Mouse (Mus musculus) limb, embryonic 10.5 days (tissue): Measurements from ENCODE around the gene Numbl. TPM values are rescaled to one million over a fixed set of nuclear protein-coding genes. Genes with fewer than 3 reads are reported as not detected.

Experiments
- DNase-seq: peaks from one replicate; pipeline ENCODE4 v3.0.0-alpha.2; 2017; ENCODE audit warnings: low spot score
- H3K27ac ChIP-seq: fragments of 300-500 bp; sonication (generic); 2 replicates; pipeline ENCODE4 v1.5.1; 2016; ENCODE audit warnings: mild to moderate bottlenecking
- H3K27me3 ChIP-seq: fragments of 300-500 bp; sonication (generic); 2 replicates; pipeline ENCODE4 v1.6.1; 2016; ENCODE audit warnings: low read depth, mild to moderate bottlenecking; ENCODE audit not compliant: poor library complexity, severe bottlenecking
- H3K36me3 ChIP-seq: fragments of 300-500 bp; sonication (generic); 2 replicates; pipeline ENCODE4 v1.6.1; 2016; ENCODE audit warnings: mild to moderate bottlenecking, moderate library complexity
- H3K4me1 ChIP-seq: fragments of 300-500 bp; sonication (generic); 2 replicates; pipeline ENCODE4 v1.6.1; 2016
- H3K4me3 ChIP-seq: fragments of 300-500 bp; sonication (generic); 2 replicates; pipeline ENCODE4 v1.5.1; 2016; ENCODE audit warnings: mild to moderate bottlenecking, moderate library complexity
- H3K9me3 ChIP-seq: fragments of 300-500 bp; sonication (generic); replicated peaks from 2 replicates; pipeline ENCODE4 v1.6.1; 2016; ENCODE audit warnings: mild to moderate bottlenecking
- WGBS: fragments of 180-500 bp; shearing (Covaris S2); methylation state at CpG from one replicate; pipeline ENCODE4 v1.1.7; 2016; 5-methylcytosine and 5-hydroxymethylcytosine counted together
- polyA plus RNA-seq: library from polyadenylated mRNA; unstranded; fragments of >200 nt; fragmentation: Nextera tagmentation; extraction: Ambion mirVana; gene quantifications from 2 replicates; pipeline ENCODE4 v1.2.1, GENCODE M21; 2016

The Numbl gene
- polyA plus RNA-seq, 1 experiment from 2014 or later, result 10.4 TPM

DNA sequence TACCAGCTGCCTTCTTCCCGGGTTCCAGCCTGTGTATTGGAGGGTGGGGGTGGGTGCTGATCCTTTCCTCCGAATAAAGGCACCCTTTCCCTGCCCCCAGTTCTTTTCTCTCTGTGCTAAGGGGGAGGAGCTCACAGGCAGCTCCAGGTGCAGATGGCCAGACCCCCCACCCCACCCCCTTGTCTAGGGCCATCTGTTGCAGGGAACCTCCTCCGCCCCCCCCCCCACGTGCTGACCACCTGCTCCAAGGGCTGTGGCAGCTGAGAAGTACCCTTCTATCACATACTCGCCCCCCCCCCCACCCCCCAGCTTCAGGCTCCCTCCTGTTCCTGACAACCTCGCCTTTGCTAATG lies 405 bp upstream of the Numbl start:
- Histone ChIP-seq H3K9me3 (no peaks in the 10 kb centered on the region), H3K27ac (peak overlapping the region; percentile 94), H3K27me3 (peaks cover 17% of the 10 kb centered on the region; the same call in 1 of the 2 replicates), H3K4me3 (peak overlapping the region; percentile 87), H3K4me1 (peaks cover 40% of the 10 kb centered on the region), H3K36me3 (peaks cover 15% of the 10 kb centered on the region)
- WGBS, result 3% methylated on average over 6 of the region's 6 CpGs
- peak; percentile 57 for DNase-seq

DNA sequence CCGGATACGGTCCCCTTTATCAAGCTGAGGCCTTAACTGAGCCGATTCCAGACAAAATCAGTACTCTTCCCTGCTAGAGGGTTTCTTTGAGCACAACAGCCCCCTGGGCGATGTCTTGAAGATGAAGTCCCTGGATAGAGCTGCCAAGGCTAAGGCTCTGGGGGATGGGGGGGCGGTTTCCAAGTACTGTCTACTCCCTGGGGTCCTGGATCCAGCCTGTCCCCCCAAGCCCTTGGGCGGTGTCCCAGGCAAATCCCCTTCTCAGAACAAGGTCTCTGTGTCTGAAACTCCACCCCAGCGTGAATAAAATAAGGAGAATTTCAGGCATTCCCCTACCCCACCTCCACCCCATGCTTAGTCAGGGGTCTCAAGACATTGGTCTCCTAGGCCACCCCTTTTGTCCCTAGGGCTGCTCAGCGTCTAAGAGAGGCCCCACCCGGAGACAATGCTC lies 1.1 kb downstream of the Numbl start:
- peak overlapping the region; percentile 94 for H3K27ac ChIP-seq
- DNase-seq, result no peak
- peaks cover 27% of the 10 kb centered on the region for H3K36me3 ChIP-seq
- H3K4me1 ChIP-seq, result peaks cover 40% of the 10 kb centered on the region
- H3K9me3 ChIP-seq, result no peaks in the 10 kb centered on the region
- peaks cover 17% of the 10 kb centered on the region; the same call in 1 of the 2 replicates for H3K27me3 ChIP-seq
- peak overlapping the region; percentile 87 for H3K4me3 ChIP-seq
- WGBS, result 5% methylated on average over 9 of the region's 9 CpGs

DNA sequence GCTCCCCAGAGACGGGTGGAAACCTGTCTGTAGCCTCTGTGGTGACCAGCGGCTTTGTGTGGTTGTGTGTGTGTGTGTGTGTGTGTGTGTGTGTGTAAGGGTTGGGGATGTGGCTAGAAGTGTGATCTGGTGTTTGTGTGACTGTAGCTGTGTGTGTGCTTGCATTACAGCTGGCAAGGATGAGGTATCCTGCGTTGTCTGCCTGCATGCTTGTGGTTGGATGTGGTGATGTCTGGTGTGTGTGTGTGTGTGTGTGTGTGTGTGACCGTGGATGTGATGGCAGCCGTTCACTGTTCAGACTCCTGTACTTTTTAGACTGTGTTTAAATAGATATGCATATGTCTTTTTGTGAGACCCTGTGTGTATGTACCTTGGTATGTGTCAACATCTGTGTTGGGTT lies 1.5 kb downstream of the Numbl start:
- Histone ChIP-seq H3K27ac (peak overlapping the region; percentile 94), H3K4me1 (peaks cover 40% of the 10 kb centered on the region), H3K36me3 (peaks cover 31% of the 10 kb centered on the region), H3K9me3 (no peaks in the 10 kb centered on the region), H3K27me3 (peaks cover 17% of the 10 kb centered on the region; the same call in 1 of the 2 replicates), H3K4me3 (peak overlapping the region; percentile 87)
- DNase-seq, result no peak
- WGBS, result 57% methylated on average over 5 of the region's 5 CpGs

DNA sequence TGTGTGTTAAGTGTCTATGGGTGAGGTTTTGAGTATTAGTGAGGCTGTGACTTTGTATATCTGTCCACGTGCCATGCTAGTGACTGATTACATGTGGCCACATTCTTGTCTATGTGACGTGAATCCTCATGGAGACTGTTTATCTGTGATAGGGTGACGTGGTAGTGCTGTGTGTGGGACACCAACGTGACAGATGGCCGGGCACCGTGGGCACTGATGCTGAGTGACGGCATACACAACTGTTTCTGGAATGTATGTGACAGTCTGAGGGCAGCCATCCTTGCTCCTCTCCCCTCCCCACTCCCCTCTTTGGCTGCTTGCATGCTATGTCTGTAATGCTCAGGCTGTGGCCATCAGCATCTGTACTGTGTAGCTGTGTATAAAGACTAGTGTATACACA lies 2.6 kb downstream of the Numbl start:
- Histone ChIP-seq H3K36me3 (peaks cover 36% of the 10 kb centered on the region), H3K9me3 (no peaks in the 10 kb centered on the region), H3K4me3 (no peak overlapping the region), H3K27me3 (peaks cover 17% of the 10 kb centered on the region; the same call in 1 of the 2 replicates), H3K4me1 (peaks cover 40% of the 10 kb centered on the region), H3K27ac (no peak overlapping the region)
- no peak for DNase-seq
- WGBS, result 90% methylated on average over 7 of the region's 7 CpGs

DNA sequence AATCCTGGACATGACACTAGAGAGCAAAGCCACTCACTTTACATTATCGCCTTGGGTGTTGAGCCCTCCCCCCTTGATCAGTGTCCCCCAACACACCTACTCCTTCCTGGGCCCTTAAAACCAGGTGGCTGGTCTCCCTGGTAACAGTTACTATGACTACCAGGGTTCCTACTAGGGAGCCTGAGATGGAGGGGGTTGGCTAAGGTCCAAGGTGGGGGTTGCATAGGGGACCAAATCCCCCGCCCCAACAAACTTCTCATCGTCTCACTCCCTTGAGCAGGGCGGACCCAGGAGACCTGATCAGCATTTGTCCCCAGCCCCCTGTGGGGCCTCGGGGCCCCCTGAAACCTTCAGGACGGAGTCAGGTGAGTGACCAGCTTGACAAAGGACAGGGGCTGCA lies 3.7 kb downstream of the Numbl start:
- Histone ChIP-seq H3K36me3 (peaks cover 36% of the 10 kb centered on the region), H3K27me3 (peaks cover 9% of the 10 kb centered on the region; the same call in 1 of the 2 replicates), H3K27ac (no peak overlapping the region), H3K9me3 (no peaks in the 10 kb centered on the region), H3K4me3 (no peak overlapping the region), H3K4me1 (peaks cover 43% of the 10 kb centered on the region)
- 88% methylated on average over 6 of the region's 6 CpGs for WGBS
- no peak for DNase-seq

DNA sequence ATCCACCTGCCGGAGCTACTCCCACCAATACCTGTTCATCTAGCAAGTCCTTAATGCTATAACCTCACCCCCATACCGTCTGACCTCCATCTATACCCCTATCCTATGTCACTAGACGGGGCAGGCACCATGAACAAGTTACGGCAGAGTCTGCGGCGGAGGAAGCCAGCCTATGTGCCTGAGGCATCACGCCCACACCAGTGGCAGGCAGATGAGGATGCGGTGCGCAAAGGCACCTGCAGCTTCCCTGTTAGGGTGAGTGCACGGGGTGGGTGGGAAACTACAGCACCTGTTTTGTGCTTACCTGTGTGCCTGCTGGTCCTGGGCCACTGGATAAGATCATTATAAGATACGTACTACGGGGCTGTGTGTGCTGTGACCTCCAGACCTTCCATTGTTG lies 6.5 kb downstream of the Numbl start:
- Histone ChIP-seq H3K27me3 (no peaks in the 10 kb centered on the region), H3K9me3 (no peaks in the 10 kb centered on the region), H3K4me1 (peaks cover 17% of the 10 kb centered on the region), H3K4me3 (no peak overlapping the region), H3K36me3 (peaks cover 63% of the 10 kb centered on the region), H3K27ac (no peak overlapping the region)
- no peak for DNase-seq
- WGBS, result 86% methylated on average over 12 of the region's 12 CpGs

DNA sequence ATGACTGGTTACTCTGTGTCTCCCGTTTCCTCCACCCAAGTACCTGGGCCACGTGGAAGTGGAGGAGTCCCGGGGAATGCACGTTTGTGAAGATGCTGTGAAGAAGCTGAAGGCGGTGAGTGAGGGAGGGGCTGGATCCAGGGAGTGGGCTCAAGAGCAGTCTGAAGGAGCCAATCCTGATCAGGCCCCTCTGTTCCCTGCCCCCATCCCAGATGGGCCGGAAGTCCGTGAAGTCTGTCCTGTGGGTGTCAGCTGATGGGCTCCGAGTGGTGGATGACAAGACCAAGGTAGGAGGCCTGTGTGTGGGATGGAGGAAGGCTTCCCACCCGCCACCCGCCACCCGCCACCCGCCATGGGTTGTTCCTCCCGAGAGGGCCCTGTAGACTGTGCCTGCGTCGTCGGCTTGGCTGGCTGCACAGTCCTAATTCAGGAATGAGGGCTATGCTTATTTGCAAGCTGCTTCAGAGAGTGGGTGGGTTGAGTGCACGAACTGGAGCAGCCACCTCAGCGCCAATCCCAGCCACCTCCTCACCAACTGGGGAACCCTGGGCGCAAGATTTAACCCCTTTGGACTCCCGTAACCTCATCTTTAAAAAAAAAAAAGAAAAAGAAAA lies 8.4 kb downstream of the Numbl start:
- Histone ChIP-seq H3K9me3 (no peaks in the 10 kb centered on the region), H3K4me3 (no peak overlapping the region), H3K36me3 (peaks cover 79% of the 10 kb centered on the region), H3K27me3 (no peaks in the 10 kb centered on the region), H3K27ac (no peak overlapping the region), H3K4me1 (peaks cover 11% of the 10 kb centered on the region)
- DNase-seq, result no peak
- WGBS, result 67% methylated on average over 20 of the region's 20 CpGs

DNA sequence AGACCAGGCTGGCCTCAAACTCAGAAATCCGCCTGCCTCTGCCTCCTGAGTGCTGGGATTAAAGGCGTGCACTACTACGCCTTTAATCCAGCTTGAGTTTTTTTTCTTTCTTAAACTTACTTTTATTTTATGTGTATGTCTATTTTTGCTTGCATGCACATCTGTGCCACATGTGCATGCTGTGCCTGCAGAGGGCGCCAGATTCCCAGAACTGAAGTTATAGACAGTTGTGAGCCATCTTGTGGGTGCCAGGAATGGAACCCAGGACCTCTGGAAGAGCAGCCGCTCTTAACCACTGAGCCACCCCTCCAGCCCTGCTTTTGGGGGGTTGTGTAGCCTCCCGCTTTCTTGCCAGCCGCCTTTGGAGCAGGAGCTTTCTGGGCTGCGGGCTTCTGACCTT lies 13.2 kb downstream of the Numbl start:
- Histone ChIP-seq H3K27me3 (no peaks in the 10 kb centered on the region), H3K36me3 (peaks cover 68% of the 10 kb centered on the region), H3K27ac (no peak overlapping the region), H3K4me3 (no peak overlapping the region), H3K4me1 (peaks cover 3% of the 10 kb centered on the region), H3K9me3 (no peaks in the 10 kb centered on the region)
- DNase-seq, result no peak
- WGBS, result 89% methylated on average over 8 of the region's 8 CpGs

DNA sequence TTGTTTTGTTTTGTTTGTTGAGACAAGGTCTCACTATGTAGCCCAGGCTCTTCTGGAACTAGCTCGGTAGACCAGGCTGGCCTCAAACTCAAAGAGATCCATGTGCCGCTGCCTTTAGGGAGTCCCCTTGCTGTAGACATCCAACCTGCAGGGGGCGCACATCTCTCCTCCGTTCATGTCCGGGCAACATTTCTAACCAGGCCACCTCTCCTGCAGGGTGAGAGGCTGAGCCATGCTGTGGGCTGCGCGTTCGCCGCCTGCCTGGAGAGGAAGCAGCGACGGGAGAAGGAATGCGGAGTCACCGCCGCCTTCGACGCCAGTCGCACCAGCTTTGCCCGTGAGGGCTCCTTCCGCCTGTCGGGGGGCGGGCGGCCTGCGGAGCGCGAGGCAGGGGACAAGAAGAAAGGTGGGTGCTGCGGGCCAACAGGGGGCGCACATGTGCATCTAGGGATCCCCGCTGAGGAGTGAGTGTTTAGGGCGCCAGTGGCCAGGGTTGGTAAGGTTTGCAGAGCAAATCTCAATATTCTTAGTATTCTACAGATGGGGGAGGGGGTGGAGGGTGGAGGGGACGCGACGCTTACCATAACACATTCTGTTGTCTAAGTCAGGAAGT lies 15.6 kb downstream of the Numbl start:
- peak; percentile 73 for DNase-seq
- Histone ChIP-seq H3K27ac (no peak overlapping the region), H3K9me3 (no peaks in the 10 kb centered on the region), H3K36me3 (peaks cover 71% of the 10 kb centered on the region), H3K27me3 (no peaks in the 10 kb centered on the region), H3K4me1 (no peaks in the 10 kb centered on the region), H3K4me3 (peak overlapping the region; percentile 23; the same call in 1 of the 2 replicates)
- WGBS, result 46% methylated on average over 32 of the region's 32 CpGs

DNA sequence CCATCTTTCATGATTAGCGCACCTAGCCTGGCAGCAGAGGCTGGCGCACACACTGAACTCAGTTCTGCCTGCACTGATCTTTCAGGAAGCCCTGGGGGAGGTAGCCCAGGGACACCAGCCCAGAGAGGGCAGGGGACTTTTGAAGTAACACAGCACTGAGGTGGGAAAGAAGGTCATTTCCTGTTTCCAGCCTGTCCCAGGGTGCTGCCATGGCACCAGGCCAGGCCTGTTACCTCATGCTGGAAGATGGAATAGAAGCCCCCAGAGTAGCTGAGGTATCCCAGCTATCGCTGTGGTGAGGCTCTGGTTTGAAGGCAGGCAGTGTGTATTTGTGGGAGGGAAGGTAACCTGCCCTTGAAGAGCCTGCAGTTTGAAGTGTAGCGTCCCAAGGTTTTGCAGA lies 16.7 kb downstream of the Numbl start:
- H3K27ac ChIP-seq, result no peak overlapping the region
- H3K27me3 ChIP-seq, result no peaks in the 10 kb centered on the region
- no peaks in the 10 kb centered on the region for H3K9me3 ChIP-seq
- H3K4me3 ChIP-seq, result no peak overlapping the region
- 87% methylated on average over 4 of the region's 4 CpGs for WGBS
- no peaks in the 10 kb centered on the region for H3K4me1 ChIP-seq
- no peak for DNase-seq
- peaks cover 70% of the 10 kb centered on the region for H3K36me3 ChIP-seq

DNA sequence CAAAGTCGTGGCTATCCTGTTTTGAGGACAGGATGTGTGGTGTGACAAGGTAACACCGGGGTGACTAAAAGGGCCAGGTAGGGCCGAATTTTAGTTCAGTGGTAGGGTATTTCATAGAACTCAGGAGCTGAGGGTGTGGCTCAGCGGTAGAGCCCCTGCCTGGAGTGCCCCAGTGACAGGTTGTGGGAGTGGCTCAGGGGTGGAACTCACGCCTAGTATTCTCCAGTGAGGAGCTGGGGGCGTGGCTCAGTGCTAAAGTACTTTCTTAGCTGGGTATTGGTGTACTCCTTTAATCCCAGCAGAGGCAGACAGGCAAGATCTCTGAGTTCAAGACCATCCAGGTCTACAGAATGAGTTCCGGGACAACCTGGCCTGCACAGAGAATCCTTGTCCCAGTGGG lies 17.8 kb downstream of the Numbl start:
- H3K36me3 ChIP-seq, result peaks cover 68% of the 10 kb centered on the region
- H3K4me1 ChIP-seq, result no peaks in the 10 kb centered on the region
- H3K4me3 ChIP-seq, result no peak overlapping the region
- no peaks in the 10 kb centered on the region for H3K9me3 ChIP-seq
- no peaks in the 10 kb centered on the region for H3K27me3 ChIP-seq
- no peak for DNase-seq
- H3K27ac ChIP-seq, result no peak overlapping the region
- 65% methylated on average over 7 of the region's 7 CpGs for WGBS

DNA sequence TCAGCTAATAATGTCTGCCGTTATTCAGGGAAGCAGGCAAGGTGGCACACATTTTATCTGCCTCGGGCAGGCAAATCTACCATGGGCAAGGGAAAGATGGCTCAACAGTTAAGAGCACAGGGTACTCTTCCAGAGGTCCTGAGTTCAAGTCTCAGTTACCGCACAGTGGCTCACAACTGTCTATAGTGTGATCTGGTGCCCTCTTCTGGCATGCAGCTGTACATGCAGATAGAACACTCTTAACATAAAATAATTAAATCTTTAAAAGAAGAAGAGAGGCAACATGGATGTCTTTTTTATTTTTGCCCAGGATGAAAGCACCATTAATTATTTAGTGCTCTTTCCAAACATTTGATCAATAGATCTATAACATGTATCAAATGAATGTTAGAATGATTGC lies 19.0 kb downstream of the Numbl start:
- Histone ChIP-seq H3K27me3 (no peaks in the 10 kb centered on the region), H3K9me3 (no peaks in the 10 kb centered on the region), H3K36me3 (peaks cover 68% of the 10 kb centered on the region), H3K4me3 (no peak overlapping the region), H3K27ac (no peak overlapping the region), H3K4me1 (no peaks in the 10 kb centered on the region; the same call in 1 of the 2 replicates)
- DNase-seq, result no peak
- WGBS, result 93% methylated on average over 3 of the region's 3 CpGs

DNA sequence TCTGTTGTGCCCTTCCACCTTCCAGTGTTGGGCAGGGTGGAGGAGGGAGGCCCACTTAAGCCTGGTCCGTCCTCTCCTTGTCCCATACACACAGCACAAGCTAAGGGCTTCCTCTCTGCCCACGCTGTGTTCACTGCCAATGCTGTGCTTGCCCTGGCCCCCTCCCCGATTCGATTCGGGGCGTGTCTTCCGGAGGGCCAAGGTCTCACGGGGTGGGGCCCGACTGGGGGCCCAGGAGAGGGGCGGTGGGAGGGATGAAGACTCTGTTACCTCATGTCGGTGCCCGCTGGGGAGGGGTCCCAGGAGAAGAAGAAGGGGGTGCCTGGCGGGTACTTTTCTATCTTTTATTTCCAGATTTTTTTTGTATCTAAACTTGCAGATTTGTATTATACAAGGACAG lies 23.5 kb downstream of the Numbl start:
- DNase-seq, result no peak
- WGBS, result 65% methylated on average over 13 of the region's 13 CpGs
- H3K36me3 ChIP-seq, result peaks cover 44% of the 10 kb centered on the region
- peaks cover 21% of the 10 kb centered on the region for H3K27me3 ChIP-seq
- H3K27ac ChIP-seq, result no peak overlapping the region
- no peaks in the 10 kb centered on the region for H3K9me3 ChIP-seq
- H3K4me1 ChIP-seq, result peaks cover 11% of the 10 kb centered on the region
- no peak overlapping the region for H3K4me3 ChIP-seq
